Mouse (Mus musculus): ENCODE measurements around the gene Leng1. TPM values are rescaled to one million over a fixed set of nuclear protein-coding genes. Genes with fewer than 3 reads are reported as not detected.
A peak's percentile ranks its signal among the peaks of the same experiment; 100 is the strongest.
"Not testable (repeated sequence)": the region's sequence is repeated elsewhere in the genome, so short reads cannot be mapped to it uniquely, and the experiment has no call there.

Leng1 gene
- total RNA-seq (2021), result 10 to 100 TPM in 1 of 2 experiments, 1 to 10 TPM in 1; 6.7 to 10.4 TPM

GRCm38 (mm10) chr7:3665215-3666114, at the start of gene Leng1:
TSS of gene Leng1 (minus strand) at chr7:3665840.
- peak; percentile 98 to 99 for DNase-seq
- intact Hi-C loops (cut with DNase I), result loop anchor here (5.0 to 10.0 kb wide), 2 partner anchors 37 to 809 kb away; partner anchors contain the start of gene Rps9

GRCm38 (mm10) chr7:3715249-3715648, 49.6 kb upstream of the Leng1 start:
- no peak for DNase-seq
- intact Hi-C loops (cut with DNase I), result no loop called here

- intact Hi-C loops (cut with DNase I), result loop anchor here (5.0 kb wide), 1 partner anchor 330 kb away; no protein-coding TSS in a partner anchor
- DNase-seq, result no peak
Observed at GRCm38 (mm10) chr7:3712264-3712942, 46.8 kb upstream of the Leng1 start.

GRCm38 (mm10) chr7:3709000-3709399, 43.4 kb upstream of the Leng1 start:
- no peak for DNase-seq
- intact Hi-C loops (cut with DNase I), result no loop called here

- DNase-seq; intact Hi-C loops (cut with DNase I): not testable (repeated sequence)
Observed at GRCm38 (mm10) chr7:3708447-3708980, 42.9 kb upstream of the Leng1 start.

GRCm38 (mm10) chr7:3707568-3708413, 42.2 kb upstream of the Leng1 start:
- no peak for DNase-seq
- intact Hi-C loops (cut with DNase I), result no loop called here

- DNase-seq, result peak in 1 of 2 experiments; percentile 18
- intact Hi-C loops (cut with DNase I), result no loop called here
Observed at GRCm38 (mm10) chr7:3707027-3707426, 41.4 kb upstream of the Leng1 start.

GRCm38 (mm10) chr7:3706343-3706934, 40.8 kb upstream of the Leng1 start:
- DNase-seq, result no peak
- intact Hi-C loops (cut with DNase I), result no loop called here

- no peak for DNase-seq
Observed at GRCm38 (mm10) chr7:3705911-3706310, 40.3 kb upstream of the Leng1 start.

GRCm38 (mm10) chr7:3705461-3705860, 39.8 kb upstream of the Leng1 start:
- intact Hi-C loops (cut with DNase I); DNase-seq: not testable (repeated sequence)

More at GRCm38 (mm10) chr7:3705911-3706310, 40.3 kb upstream of the Leng1 start:
- intact Hi-C loops (cut with DNase I), result no loop called here

GRCm38 (mm10) chr7:3704475-3704874, 38.8 kb upstream of the Leng1 start:
- intact Hi-C loops (cut with DNase I), result loop anchor here (5.0 kb wide), 1 partner anchor 37 kb away; the partner anchor contains the start of gene Leng1
- no peak for DNase-seq

GRCm38 (mm10) chr7:3703879-3704441, 38.3 kb upstream of the Leng1 start, which contains the start of gene Rps9:
TSS of gene Rps9 (plus strand) at chr7:3703993.
- DNase-seq, result peak; percentile 98
- intact Hi-C loops (cut with DNase I), result loop anchor here (5.0 kb wide), 1 partner anchor 37 kb away; the partner anchor contains the start of gene Leng1

- DNase-seq, result no peak
- intact Hi-C loops (cut with DNase I), result loop anchor here (5.0 kb wide), 1 partner anchor 36 kb away; the partner anchor contains the start of gene Leng1
Observed at GRCm38 (mm10) chr7:3703148-3703878, 37.7 kb upstream of the Leng1 start.

- intact Hi-C loops (cut with DNase I), result loop anchor here (10.0 kb wide), 1 partner anchor 394 kb away; no protein-coding TSS in a partner anchor
- DNase-seq, result no peak
Observed at GRCm38 (mm10) chr7:3698471-3698870, 32.8 kb upstream of the Leng1 start.

GRCm38 (mm10) chr7:3694949-3695305, 29.3 kb upstream of the Leng1 start:
- intact Hi-C loops (cut with DNase I), result loop anchor here (5.0 to 10.0 kb wide), 3 partner anchors 48 to 442 kb away; partner anchors contain the start of genes Cnot3 and Leng8

GRCm38 (mm10) chr7:3694076-3694948, 28.7 kb upstream of the Leng1 start:
- peak; percentile 80 to 84 for DNase-seq
- intact Hi-C loops (cut with DNase I), result loop anchor here (5.0 to 10.0 kb wide), 3 partner anchors 47 to 443 kb away; partner anchors contain the start of genes Cnot3 and Leng8

More at GRCm38 (mm10) chr7:3694949-3695305, 29.3 kb upstream of the Leng1 start:
- peak in 1 of 2 experiments; percentile 46 for DNase-seq

- intact Hi-C loops (cut with DNase I), result loop anchor here (2.0 to 10.0 kb wide), 4 partner anchors 19 to 444 kb away; partner anchors contain the start of genes Cnot3 and Leng8
- no peak for DNase-seq
Observed at GRCm38 (mm10) chr7:3693809-3694075, 28.1 kb upstream of the Leng1 start.
